Mouse (Mus musculus) cerebellum, adult 2 months (tissue): ENCODE results near the gene Emc7.

ENCODE experiments used
- CTCF ChIP-seq: fragments of 200-500 bp; IDR thresholded peaks from 2 replicates; pipeline ENCODE4 v1.5.1; 2011; ENCODE audit warnings: low read depth, mild to moderate bottlenecking, control low read depth, low read length, moderate library complexity, borderline replicate concordance; ENCODE audit not compliant: insufficient read depth
- POLR2A ChIP-seq: fragments of 200-500 bp; IDR thresholded peaks from 2 replicates; pipeline ENCODE4 v1.6.1; 2011; ENCODE audit warnings: low read length, control low read depth, borderline replicate concordance; ENCODE audit not compliant: insufficient read depth

GRCm38 (mm10) chr2:112407030-112407429 is 47.8 kb upstream of the Emc7 start:
- no peak for TF ChIP-seq CTCF
- TF ChIP-seq POLR2A = no peak
